Mouse (Mus musculus): ENCODE data around the gene Ryr2.

The Ryr2 gene

GRCm38 (mm10) chr13:11542546-11542945, 564.2 kb downstream of the Ryr2 start:
- DNase-seq (ENCODE audit: low spot score) = no peak

GRCm38 (mm10) chr13:11536851-11537250, 569.9 kb downstream of the Ryr2 start:
- no peak for DNase-seq (ENCODE audit: low spot score)

GRCm38 (mm10) chr13:11535874-11536273, 570.9 kb downstream of the Ryr2 start:
- no peak for DNase-seq (ENCODE audit: low spot score)

- DNase-seq (ENCODE audit: low spot score) = no peak
Observed at GRCm38 (mm10) chr13:11533265-11533664, 573.5 kb downstream of the Ryr2 start.

GRCm38 (mm10) chr13:11532014-11532890, 574.5 kb downstream of the Ryr2 start:
- DNase-seq (ENCODE audit: low spot score) = no peak

- no peak for DNase-seq (ENCODE audit: low spot score)
Observed at GRCm38 (mm10) chr13:11523612-11524011, 583.1 kb downstream of the Ryr2 start.

- DNase-seq (ENCODE audit: low spot score) = no peak
Observed at GRCm38 (mm10) chr13:11520765-11521164, 586.0 kb downstream of the Ryr2 start.

GRCm38 (mm10) chr13:11511540-11512177, 595.1 kb downstream of the Ryr2 start:
- no peak for DNase-seq (ENCODE audit: low spot score)
